Mouse (Mus musculus): Measurements from ENCODE around the gene Cemip. TPM values are rescaled to one million over a fixed set of nuclear protein-coding genes. Genes with fewer than 3 reads are reported as not detected.

Gene Cemip
- polyA plus RNA-seq, 1 experiment, result 0.63 TPM

- Histone ChIP-seq H3K27me3 (ENCODE audit: control insufficient read depth, insufficient read depth, low read length) (no peaks in the 10 kb centered on the region), H3K4me3 (ENCODE audit: control insufficient read depth, insufficient read depth, low read length) (no peak overlapping the region), H3K36me3 (ENCODE audit: control insufficient read depth, insufficient read depth, low read length) (no peaks in the 10 kb centered on the region), H3K27ac (ENCODE audit: control insufficient read depth, insufficient read depth, low read length) (no peak overlapping the region), H3K4me1 (replicated peaks; ENCODE audit: control insufficient read depth, insufficient read depth, low read length) (no peaks in the 10 kb centered on the region)
- no peak for DNase-seq
- 88% methylated on average over 7 of the region's 7 CpGs for WGBS
- TF ChIP-seq POLR2A (IDR thresholded peaks at IDR 0.05; ENCODE audit: control insufficient read depth, extremely low read depth, insufficient read depth, low read length, poor library complexity), result no peak
- no peak for TF ChIP-seq CTCF (IDR thresholded peaks at IDR 0.05; ENCODE audit: borderline replicate concordance, control insufficient read depth, extremely low read depth, insufficient read depth, low read length, poor library complexity)
Measured at GRCm38 (mm10) chr7:83972485-83972884, 113.8 kb downstream of the Cemip start.

GRCm38 (mm10) chr7:83966047-83966818, 120.1 kb downstream of the Cemip start:
- Histone ChIP-seq H3K27ac (ENCODE audit: control insufficient read depth, insufficient read depth, low read length) (no peak overlapping the region), H3K4me1 (replicated peaks; ENCODE audit: control insufficient read depth, insufficient read depth, low read length) (no peaks in the 10 kb centered on the region), H3K27me3 (ENCODE audit: control insufficient read depth, insufficient read depth, low read length) (no peaks in the 10 kb centered on the region), H3K4me3 (ENCODE audit: control insufficient read depth, insufficient read depth, low read length) (no peak overlapping the region), H3K36me3 (ENCODE audit: control insufficient read depth, insufficient read depth, low read length) (no peaks in the 10 kb centered on the region)
- TF ChIP-seq CTCF (IDR thresholded peaks at IDR 0.05; ENCODE audit: borderline replicate concordance, control insufficient read depth, extremely low read depth, insufficient read depth, low read length, poor library complexity) (no peak), POLR2A (IDR thresholded peaks at IDR 0.05; ENCODE audit: control insufficient read depth, extremely low read depth, insufficient read depth, low read length, poor library complexity) (no peak)
- no peak for DNase-seq
- WGBS, result 78% methylated on average over 5 of the region's 5 CpGs

DNA sequence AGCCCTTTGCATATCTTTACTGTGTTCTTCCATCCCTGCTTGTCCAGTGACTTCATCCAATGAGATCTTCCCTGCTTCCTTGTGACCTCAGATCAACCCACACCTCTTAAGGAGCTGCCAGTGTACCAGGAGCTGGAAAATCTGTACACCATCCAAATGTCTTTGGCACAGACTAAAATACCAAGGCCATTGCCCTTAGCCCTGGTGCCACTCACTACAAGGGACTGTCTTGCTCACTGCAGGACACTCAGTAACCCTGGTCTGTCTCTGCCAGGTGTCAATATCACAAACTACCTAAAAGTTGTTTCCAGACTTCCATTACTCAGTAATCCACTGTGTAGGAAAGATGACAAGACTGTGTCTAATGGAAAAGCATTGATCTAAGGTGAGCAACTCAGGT, 121.1 kb downstream of the Cemip start:
- Histone ChIP-seq H3K27me3 (ENCODE audit: control insufficient read depth, insufficient read depth, low read length) (no peaks in the 10 kb centered on the region), H3K4me1 (replicated peaks; ENCODE audit: control insufficient read depth, insufficient read depth, low read length) (no peaks in the 10 kb centered on the region), H3K4me3 (ENCODE audit: control insufficient read depth, insufficient read depth, low read length) (no peak overlapping the region), H3K27ac (ENCODE audit: control insufficient read depth, insufficient read depth, low read length) (no peak overlapping the region), H3K36me3 (ENCODE audit: control insufficient read depth, insufficient read depth, low read length) (no peaks in the 10 kb centered on the region)
- no peak for DNase-seq
- no peak for TF ChIP-seq POLR2A (IDR thresholded peaks at IDR 0.05; ENCODE audit: control insufficient read depth, extremely low read depth, insufficient read depth, low read length, poor library complexity)
- TF ChIP-seq CTCF (IDR thresholded peaks at IDR 0.05; ENCODE audit: borderline replicate concordance, control insufficient read depth, extremely low read depth, insufficient read depth, low read length, poor library complexity), result no peak

- no peaks in the 10 kb centered on the region for H3K4me1 ChIP-seq (replicated peaks; ENCODE audit: control insufficient read depth, insufficient read depth, low read length)
- no peak for DNase-seq
- 90% methylated on average over 9 of the region's 9 CpGs for WGBS
Measured at GRCm38 (mm10) chr7:83952511-83952910, 133.8 kb downstream of the Cemip start.

DNA sequence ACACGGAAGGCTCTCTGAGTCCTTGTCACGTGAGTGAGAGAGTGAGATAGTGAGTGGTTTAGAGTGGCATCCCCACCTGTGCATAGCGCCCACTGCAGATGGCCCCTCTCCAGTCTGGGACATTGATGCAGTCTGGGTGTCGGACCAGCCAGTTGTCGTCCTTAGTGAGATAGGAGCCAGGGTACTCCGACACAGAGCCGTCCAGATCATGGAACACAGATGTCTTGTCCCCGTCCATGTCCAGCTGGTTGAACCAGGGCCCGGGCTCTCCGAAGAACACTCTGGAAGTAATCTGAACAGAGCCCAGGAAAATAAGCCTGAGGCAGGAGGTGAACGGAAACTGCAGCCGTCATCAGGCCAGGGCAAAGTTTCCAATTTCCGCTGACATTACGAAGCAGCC, 135.0 kb downstream of the Cemip start:
- H3K27me3 ChIP-seq (ENCODE audit: control insufficient read depth, insufficient read depth, low read length), result no peaks in the 10 kb centered on the region
- TF ChIP-seq CTCF (IDR thresholded peaks at IDR 0.05; ENCODE audit: borderline replicate concordance, control insufficient read depth, extremely low read depth, insufficient read depth, low read length, poor library complexity) (no peak), POLR2A (IDR thresholded peaks at IDR 0.05; ENCODE audit: control insufficient read depth, extremely low read depth, insufficient read depth, low read length, poor library complexity) (no peak)
- H3K27ac ChIP-seq (ENCODE audit: control insufficient read depth, insufficient read depth, low read length), result no peak overlapping the region
- 97% methylated on average over 14 of the region's 14 CpGs for WGBS
- H3K4me1 ChIP-seq (replicated peaks; ENCODE audit: control insufficient read depth, insufficient read depth, low read length), result no peaks in the 10 kb centered on the region
- H3K36me3 ChIP-seq (ENCODE audit: control insufficient read depth, insufficient read depth, low read length), result no peaks in the 10 kb centered on the region
- no peak for DNase-seq
- H3K4me3 ChIP-seq (ENCODE audit: control insufficient read depth, insufficient read depth, low read length), result no peak overlapping the region

More at GRCm38 (mm10) chr7:83952511-83952910, 133.8 kb downstream of the Cemip start:
- H3K36me3 ChIP-seq (ENCODE audit: control insufficient read depth, insufficient read depth, low read length), result no peaks in the 10 kb centered on the region
- H3K27me3 ChIP-seq (ENCODE audit: control insufficient read depth, insufficient read depth, low read length), result no peaks in the 10 kb centered on the region
- no peak overlapping the region for H3K4me3 ChIP-seq (ENCODE audit: control insufficient read depth, insufficient read depth, low read length)
- no peak overlapping the region for H3K27ac ChIP-seq (ENCODE audit: control insufficient read depth, insufficient read depth, low read length)
- no peak for TF ChIP-seq CTCF (IDR thresholded peaks at IDR 0.05; ENCODE audit: borderline replicate concordance, control insufficient read depth, extremely low read depth, insufficient read depth, low read length, poor library complexity)
- no peak for TF ChIP-seq POLR2A (IDR thresholded peaks at IDR 0.05; ENCODE audit: control insufficient read depth, extremely low read depth, insufficient read depth, low read length, poor library complexity)

DNA sequence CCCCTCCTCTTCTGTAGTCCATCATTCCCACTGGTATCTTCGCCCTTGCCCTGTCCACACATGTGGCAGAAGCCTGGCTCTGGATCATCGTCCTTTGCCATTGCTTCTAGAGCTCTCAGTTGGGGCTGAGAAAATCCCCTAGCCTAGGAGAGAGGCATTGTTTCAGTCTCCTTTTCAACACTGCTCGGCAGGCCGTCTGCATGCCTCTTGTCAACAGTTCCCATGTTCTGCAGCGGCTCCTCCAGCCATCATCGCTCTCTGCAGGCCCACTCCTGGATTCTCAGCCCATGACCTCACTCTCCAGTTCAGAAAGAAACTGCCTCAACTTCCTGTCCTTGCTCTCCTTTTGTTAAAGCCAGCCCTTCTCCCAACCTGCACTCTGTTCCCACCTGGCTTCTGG, 136.6 kb downstream of the Cemip start:
- no peak for DNase-seq

More for the DNA sequence above, 136.6 kb downstream of the Cemip start:
- Histone ChIP-seq H3K4me1 (replicated peaks; ENCODE audit: control insufficient read depth, insufficient read depth, low read length) (no peaks in the 10 kb centered on the region), H3K4me3 (ENCODE audit: control insufficient read depth, insufficient read depth, low read length) (no peak overlapping the region), H3K27ac (ENCODE audit: control insufficient read depth, insufficient read depth, low read length) (no peak overlapping the region), H3K27me3 (ENCODE audit: control insufficient read depth, insufficient read depth, low read length) (no peaks in the 10 kb centered on the region), H3K36me3 (ENCODE audit: control insufficient read depth, insufficient read depth, low read length) (no peaks in the 10 kb centered on the region)
- no peak for TF ChIP-seq CTCF (IDR thresholded peaks at IDR 0.05; ENCODE audit: borderline replicate concordance, control insufficient read depth, extremely low read depth, insufficient read depth, low read length, poor library complexity)
- TF ChIP-seq POLR2A (IDR thresholded peaks at IDR 0.05; ENCODE audit: control insufficient read depth, extremely low read depth, insufficient read depth, low read length, poor library complexity), result no peak
- 92% methylated on average over 6 of the region's 6 CpGs for WGBS

Measured in thymus, adult 2 months (tissue).